Mouse (Mus musculus) hematopoietic multipotent progenitor cell, adult 10-12 weeks (in vitro differentiated cells): ENCODE results near the gene Ppip5k2. TPM values are rescaled to one million over a fixed set of nuclear protein-coding genes. Genes with fewer than 3 reads are reported as not detected.

Experiments used
- polyA plus RNA-seq: library from polyadenylated mRNA; stranded (reverse); fragments of >175 nt; gene quantifications from 2 replicates; pipeline ENCODE4 v1.2.3, GENCODE M21; 2012; ENCODE audit warnings: low replicate concordance

Ppip5k2 gene
- polyA plus RNA-seq = 3.9 and 5.3 TPM in 2 replicates

GRCm38 (mm10) chr1:97769904-97770753, at the start of gene Ppip5k2, which contains the start of gene Gin1:
Ppip5k2 (minus strand) TSS chr1:97770411.
Gin1 (plus strand) TSS chr1:97770172.

GRCm38 (mm10) chr1:97661406-97662241, 108.6 kb downstream of the Ppip5k2 start, which contains the start of gene D1Ertd622e:
D1Ertd622e (minus strand) TSS chr1:97662074.

Other genes with a start within 250 kb of the Ppip5k2 start
- 14.4 and 39.6 TPM in 2 replicates for gene D1Ertd622e, start 108.3 kb downstream of the Ppip5k2 start, polyA plus RNA-seq
- 1.2 and 1.5 TPM in 2 replicates for gene Gin1, start 239 bp downstream of the Ppip5k2 start, polyA plus RNA-seq